Mouse (Mus musculus): ENCODE results near the gene Capn15. TPM values are rescaled to one million over a fixed set of nuclear protein-coding genes. Genes with fewer than 3 reads are reported as not detected.
A peak's percentile ranks its signal among the peaks of the same experiment; 100 is the strongest.

The Capn15 gene
- total and polyA plus RNA-seq, 3 experiments: 6.1 to 15.5 (median 7.4) TPM

DNA sequence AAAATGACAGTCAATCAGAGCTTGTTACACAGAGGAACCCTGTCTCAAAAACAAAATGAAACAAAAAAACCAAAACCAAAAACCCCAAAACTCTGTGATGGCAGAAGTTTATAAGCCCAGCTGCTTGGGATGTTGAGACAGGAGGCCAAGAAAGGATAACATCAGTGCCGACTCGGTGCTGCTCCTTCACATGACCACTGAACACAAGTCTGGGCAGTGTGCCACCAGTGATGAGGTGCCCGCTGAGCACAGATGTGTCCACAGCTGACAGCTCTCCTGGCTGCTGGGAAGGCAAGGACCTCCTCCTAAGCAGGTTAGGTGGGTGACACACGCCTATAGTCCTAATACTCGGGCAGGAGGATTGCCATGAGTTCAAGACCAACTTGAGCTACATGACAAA is 63.5 kb downstream of the Capn15 start:
- Histone ChIP-seq H3K79me2 (replicated peaks; ENCODE audit: control insufficient read depth, insufficient read depth, low read length) (peaks cover 10% of the 10 kb centered on the region), H3K4me1 (ENCODE audit: control insufficient read depth, insufficient read depth, low read length) (peaks cover 8% of the 10 kb centered on the region), H3K27ac (no peak overlapping the region), H3K4me3 (no peak overlapping the region), H3K36me3 (ENCODE audit: control insufficient read depth, insufficient read depth, low read length) (no peaks in the 10 kb centered on the region), H3K27me3 (ENCODE audit: control insufficient read depth, insufficient read depth, low read length) (no peaks in the 10 kb centered on the region), H3K9ac (ENCODE audit: low read depth, low read length) (no peak overlapping the region)
- intact Hi-C loops (cut with DNase I): no loop called here
- peak in 1 of 2 experiments; percentile 28 for DNase-seq
- TF ChIP-seq CTCF (IDR thresholded peaks at IDR 0.05) (no peak), POLR2A (IDR thresholded peaks at IDR 0.05; ENCODE audit: insufficient read depth, low read depth, low read length) (no peak), EP300 (IDR thresholded peaks at IDR 0.05; ENCODE audit: insufficient read depth, low read depth, low read length) (no peak)
- WGBS: 58% methylated on average over 5 of the region's 5 CpGs

- Histone ChIP-seq H3K27ac (peak overlapping the region; percentile 98), H3K36me3 (ENCODE audit: control insufficient read depth, insufficient read depth, low read length) (no peaks in the 10 kb centered on the region), H3K4me1 (ENCODE audit: control insufficient read depth, insufficient read depth, low read length) (peaks cover 8% of the 10 kb centered on the region), H3K4me3 (peak overlapping the region; percentile 72), H3K9ac (ENCODE audit: low read depth, low read length) (peak overlapping the region; percentile 69), H3K27me3 (ENCODE audit: control insufficient read depth, insufficient read depth, low read length) (no peaks in the 10 kb centered on the region), H3K79me2 (replicated peaks; ENCODE audit: control insufficient read depth, insufficient read depth, low read length) (peaks cover 10% of the 10 kb centered on the region)
- DNase-seq: peak; percentile 100
- TF ChIP-seq EP300 (IDR thresholded peaks at IDR 0.05; ENCODE audit: insufficient read depth, low read depth, low read length): peak; percentile 42; the same call in 1 of the 2 replicates
- TF ChIP-seq CTCF (IDR thresholded peaks at IDR 0.05): no peak
- peak; percentile 85 for TF ChIP-seq POLR2A (IDR thresholded peaks at IDR 0.05; ENCODE audit: insufficient read depth, low read depth, low read length)
- WGBS: 1% methylated on average over 40 of the region's 40 CpGs
- intact Hi-C loops (cut with DNase I): loop anchor here (2.0 kb wide), 2 partner anchors 21 to 25 kb away; no protein-coding TSS in a partner anchor
Measured at GRCm38 (mm10) chr17:25919786-25920642, 65.6 kb downstream of the Capn15 start.

DNA sequence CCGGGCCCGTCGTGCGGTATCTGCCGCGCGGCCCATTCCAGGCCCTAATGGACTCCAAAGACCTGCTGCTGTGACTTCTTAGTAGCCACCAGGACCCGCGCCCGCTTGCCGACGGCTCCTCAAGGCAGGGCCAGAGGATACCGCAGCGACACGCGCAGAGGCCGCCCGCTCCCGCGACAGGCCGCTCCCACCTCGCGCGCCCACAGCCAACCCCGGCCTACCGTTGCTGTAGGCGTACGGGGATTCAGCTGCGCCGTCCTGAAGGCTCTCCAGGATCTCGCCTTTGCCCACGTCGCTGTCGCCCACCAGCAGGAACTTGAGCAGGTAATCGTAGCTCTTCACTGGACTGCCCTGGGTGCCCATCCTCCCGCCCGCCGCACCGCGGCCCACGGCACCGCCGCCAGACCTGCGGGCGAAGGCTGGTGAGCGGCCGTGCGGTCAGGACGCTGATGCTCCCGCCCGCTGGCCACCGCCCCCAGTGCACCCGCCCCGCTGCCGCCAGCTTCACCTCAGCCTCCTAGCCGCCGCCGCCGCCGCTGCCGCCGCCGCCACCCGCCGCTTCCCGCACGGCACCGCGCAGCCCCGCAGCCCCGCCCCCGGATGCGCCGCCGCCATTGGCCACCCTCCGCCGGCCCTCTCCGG is 66.3 kb downstream of the Capn15 start, which contains the start of gene Rab40c:
Gene Rab40c (minus strand): TSS at position 584 of the 642 bp plus-strand sequence.
- no peak for DNase-seq
- Histone ChIP-seq H3K27me3 (ENCODE audit: control insufficient read depth, insufficient read depth, low read length) (no peaks in the 10 kb centered on the region), H3K4me1 (ENCODE audit: control insufficient read depth, insufficient read depth, low read length) (peaks cover 14% of the 10 kb centered on the region), H3K36me3 (ENCODE audit: control insufficient read depth, insufficient read depth, low read length) (no peaks in the 10 kb centered on the region), H3K79me2 (replicated peaks; ENCODE audit: control insufficient read depth, insufficient read depth, low read length) (peaks cover 10% of the 10 kb centered on the region), H3K4me3 (peak within 1 kb of the TSS; percentile 72), H3K9ac (ENCODE audit: low read depth, low read length) (peak within 1 kb of the TSS; percentile 91), H3K27ac (peak within 1 kb of the TSS; percentile 98)
- TF ChIP-seq POLR2A (IDR thresholded peaks at IDR 0.05; ENCODE audit: insufficient read depth, low read depth, low read length): no peak
- no peak for TF ChIP-seq EP300 (IDR thresholded peaks at IDR 0.05; ENCODE audit: insufficient read depth, low read depth, low read length)
- TF ChIP-seq CTCF (IDR thresholded peaks at IDR 0.05): no peak
- under 1% methylated on average over 76 of the region's 78 CpGs for WGBS
- intact Hi-C loops (cut with DNase I): loop anchor here (2.0 kb wide), 1 partner anchor 24 kb away; no protein-coding TSS in a partner anchor

DNA sequence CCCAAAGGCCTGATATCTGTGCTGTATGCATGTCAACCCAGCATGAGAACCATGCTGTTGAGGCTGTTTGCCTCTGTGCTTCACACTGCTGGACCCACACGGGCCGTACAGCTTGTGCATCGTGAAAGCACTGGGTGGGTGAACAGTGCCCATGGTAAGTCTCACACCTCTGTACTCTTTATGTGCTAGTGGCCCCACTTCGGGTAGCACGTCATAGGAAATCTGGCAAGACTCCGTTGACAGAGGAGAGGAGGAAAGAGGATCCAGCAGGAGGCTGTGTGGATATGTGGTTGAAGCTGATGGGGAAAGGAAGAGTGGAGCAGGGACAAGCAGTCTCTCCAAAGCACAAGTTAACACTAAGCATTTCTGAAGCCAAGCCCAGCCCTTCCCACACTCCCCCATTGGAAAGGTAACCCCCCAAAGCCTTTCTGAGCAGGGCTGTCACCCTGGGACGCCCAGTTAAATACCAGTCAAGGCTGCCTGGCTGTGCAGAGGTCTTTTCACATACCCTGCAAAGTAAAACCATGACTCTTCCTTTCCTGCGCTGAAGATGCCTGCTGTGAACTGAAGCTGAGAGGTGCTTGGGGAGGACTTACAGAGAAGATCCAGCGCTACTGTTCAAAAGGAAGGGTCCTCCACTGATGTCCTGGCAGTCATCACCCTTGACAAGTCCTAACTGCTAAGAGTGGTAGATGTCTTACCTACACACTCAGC is 67.4 kb downstream of the Capn15 start:
- intact Hi-C loops (cut with DNase I): loop anchor here (2.0 kb wide), 1 partner anchor 23 kb away; no protein-coding TSS in a partner anchor

DNA sequence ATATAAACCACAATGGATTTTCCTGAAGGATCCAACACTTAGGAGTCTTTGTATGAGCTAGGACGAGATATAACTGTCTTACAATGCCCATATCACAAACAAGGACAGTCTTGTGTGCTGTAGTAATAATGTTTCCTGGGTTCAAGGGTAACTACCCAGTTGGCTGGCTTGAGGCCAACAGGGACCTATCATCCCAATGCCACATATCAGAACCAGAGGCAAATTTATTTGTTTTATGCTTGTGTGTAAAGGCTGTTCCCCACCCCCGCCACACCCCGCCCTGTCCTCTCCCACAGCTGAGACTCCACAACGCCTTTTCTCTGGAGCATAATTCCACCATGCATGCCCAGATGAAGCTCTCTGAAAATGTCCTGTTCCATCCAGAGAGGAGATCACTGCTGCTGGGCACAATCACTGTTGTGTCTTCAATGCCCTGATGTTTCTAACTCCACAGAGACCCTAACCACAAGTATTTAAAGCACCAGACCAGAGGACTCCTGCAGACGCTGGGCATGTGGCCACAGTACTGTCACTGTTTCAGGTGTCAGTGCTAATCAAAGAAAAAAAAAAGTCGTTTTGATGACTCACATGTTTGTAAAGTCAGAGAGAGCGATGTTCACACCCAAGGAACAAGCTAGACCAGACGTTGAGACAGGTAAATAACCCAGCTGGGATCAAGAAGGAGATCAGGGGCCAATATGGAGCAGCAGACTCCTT is 68.5 kb downstream of the Capn15 start:
- TF ChIP-seq EP300 (IDR thresholded peaks at IDR 0.05; ENCODE audit: insufficient read depth, low read depth, low read length): no peak
- no peak for TF ChIP-seq POLR2A (IDR thresholded peaks at IDR 0.05; ENCODE audit: insufficient read depth, low read depth, low read length)
- no peak for TF ChIP-seq CTCF (IDR thresholded peaks at IDR 0.05)
- no peak overlapping the region for H3K4me3 ChIP-seq
- DNase-seq: no peak
- H3K4me1 ChIP-seq (ENCODE audit: control insufficient read depth, insufficient read depth, low read length): peaks cover 24% of the 10 kb centered on the region
- H3K79me2 ChIP-seq (replicated peaks; ENCODE audit: control insufficient read depth, insufficient read depth, low read length): peaks cover 10% of the 10 kb centered on the region
- H3K36me3 ChIP-seq (ENCODE audit: control insufficient read depth, insufficient read depth, low read length): no peaks in the 10 kb centered on the region; the same call in 1 of the 2 replicates
- H3K27me3 ChIP-seq (ENCODE audit: control insufficient read depth, insufficient read depth, low read length): no peaks in the 10 kb centered on the region
- H3K27ac ChIP-seq: no peak overlapping the region
- no peak overlapping the region for H3K9ac ChIP-seq (ENCODE audit: low read depth, low read length)
- 62% methylated on average over 8 of the region's 8 CpGs for WGBS
- intact Hi-C loops (cut with DNase I): no loop called here

More for the DNA sequence above, 67.4 kb downstream of the Capn15 start:
- no peak for TF ChIP-seq CTCF (IDR thresholded peaks at IDR 0.05)
- no peak for TF ChIP-seq EP300 (IDR thresholded peaks at IDR 0.05; ENCODE audit: insufficient read depth, low read depth, low read length)
- TF ChIP-seq POLR2A (IDR thresholded peaks at IDR 0.05; ENCODE audit: insufficient read depth, low read depth, low read length): no peak
- no peak for DNase-seq
- peak overlapping the region; percentile 91 for H3K9ac ChIP-seq (ENCODE audit: low read depth, low read length)
- no peak overlapping the region for H3K27ac ChIP-seq
- 68% methylated on average over 9 of the region's 9 CpGs for WGBS
- H3K4me1 ChIP-seq (ENCODE audit: control insufficient read depth, insufficient read depth, low read length): peaks cover 19% of the 10 kb centered on the region
- peak overlapping the region; percentile 68 for H3K4me3 ChIP-seq
- no peaks in the 10 kb centered on the region for H3K27me3 ChIP-seq (ENCODE audit: control insufficient read depth, insufficient read depth, low read length)
- peaks cover 10% of the 10 kb centered on the region for H3K79me2 ChIP-seq (replicated peaks; ENCODE audit: control insufficient read depth, insufficient read depth, low read length)
- no peaks in the 10 kb centered on the region for H3K36me3 ChIP-seq (ENCODE audit: control insufficient read depth, insufficient read depth, low read length)

Data from heart, adult 2 months (tissue).